Comparison of ENCODE assay signal across 22 mouse cellular contexts in genomic region chr17:46116881-46117280, GRCm38 (mm10). TPM values are rescaled to one million over a fixed set of nuclear protein-coding genes. Genes with fewer than 3 reads are reported as not detected.
DNase-seq lines count a peak whose midpoint lies in the region; ATAC-seq and TF ChIP-seq lines count a peak whose summit lies in the region.
"Had no signal": no experiment of that assay in that cellular context is flagged by ENCODE, and none has a peak within 500 bp of the region (broad histone marks: within the 10 kb centered on the region; RNA-seq: fewer than 3 reads in every experiment).

No protein-coding gene starts in this region.

- no peak for DNase-seq in heart, postnatal 10 days
- no peak for DNase-seq in MEL (ENCODE audit: low read depth, low spot score)
- no peak for DNase-seq in left cerebral cortex, adult 11 months (ENCODE audit: low spot score)
- DNase-seq in midbrain, embryonic 14.5 days: no peak
- DNase-seq: cerebellum, adult 2 months; cerebellum, postnatal 36 days; kidney, adult 11 months; kidney, postnatal 14 days; layer of hippocampus, postnatal 36 days; liver, embryonic 13.5 days; retina, postnatal 1 day; right cerebral cortex, postnatal 4 days had no signal

- no peak for TF ChIP-seq RAD21 in MEL (IDR thresholded peaks at IDR 0.05; ENCODE audit: low read depth, low read length)

- H3K4me1 ChIP-seq in heart, embryonic 12.5 days (replicated peaks): peaks cover 26% of the 10 kb centered on the region
- H3K4me1 ChIP-seq in MEL (ENCODE audit: control insufficient read depth in 1 of 2, insufficient read depth in 2 of 2, low read length in 2 of 2): peaks cover 0 to 6% of the 10 kb centered on the region in 2 experiments; a peak in 1 of 4 replicates
- peaks cover 44% of the 10 kb centered on the region for H3K4me1 ChIP-seq in embryonic facial prominence, embryonic 12.5 days
- peaks cover 49% of the 10 kb centered on the region for H3K4me1 ChIP-seq in limb, embryonic 13.5 days
- 0 out of 2 replicates have a peak, but pooled peaks cover 3% of the 10 kb centered on the region for H3K4me1 ChIP-seq in midbrain, embryonic 14.5 days (ENCODE audit: control insufficient read depth, insufficient read depth, low read length)

- intact Hi-C loops in heart, postnatal 10 days (cut with DNase I): no loop called here

- H3K4me2 ChIP-seq in heart, embryonic 12.5 days: no peak overlapping the region
- H3K4me2 ChIP-seq in embryonic facial prominence, embryonic 12.5 days (replicated peaks): no peak overlapping the region
- no peak overlapping the region for H3K4me2 ChIP-seq in limb, embryonic 13.5 days (replicated peaks)
- H3K4me2 ChIP-seq in midbrain, embryonic 14.5 days (ENCODE audit: low read length): no peak overlapping the region
- H3K4me2 ChIP-seq: heart, embryonic 15.5 days; liver, embryonic 13.5 days; midbrain, embryonic 15.5 days had no signal

- ATAC-seq in heart, embryonic 12.5 days (ENCODE audit: insufficient number of reproducible peaks, low FRiP score): no peak
- ATAC-seq in embryonic facial prominence, embryonic 12.5 days (ENCODE audit: insufficient number of reproducible peaks, insufficient read depth, low FRiP score, low TSS enrichment): no peak
- ATAC-seq in limb, embryonic 13.5 days (ENCODE audit: low FRiP score, low read depth): no peak
- no peak for ATAC-seq in midbrain, embryonic 14.5 days (ENCODE audit: low FRiP score, low TSS enrichment)
- ATAC-seq: forebrain, embryonic 16.5 days; midbrain, embryonic 15.5 days had no signal

- 79% methylated on average over 3 of the region's 3 CpGs for WGBS in heart, embryonic 12.5 days
- WGBS in embryonic facial prominence, embryonic 12.5 days: 67% methylated on average over 3 of the region's 3 CpGs
- 79% methylated on average over 3 of the region's 3 CpGs for WGBS in limb, embryonic 13.5 days
- WGBS in midbrain, embryonic 14.5 days: 90% methylated on average over 3 of the region's 3 CpGs

- H3K9me3 ChIP-seq in heart, embryonic 12.5 days (replicated peaks): no peaks in the 10 kb centered on the region
- no peaks in the 10 kb centered on the region for H3K9me3 ChIP-seq in MEL (replicated peaks; ENCODE audit: insufficient read depth, low read length)
- H3K9me3 ChIP-seq in embryonic facial prominence, embryonic 12.5 days: no peaks in the 10 kb centered on the region
- H3K9me3 ChIP-seq in limb, embryonic 13.5 days: no peaks in the 10 kb centered on the region
- no peaks in the 10 kb centered on the region for H3K9me3 ChIP-seq in midbrain, embryonic 14.5 days (ENCODE audit: control insufficient read depth, low read length)
- H3K9me3 ChIP-seq: heart, embryonic 15.5 days; hindbrain, embryonic 10.5 days; liver, embryonic 13.5 days; midbrain, embryonic 15.5 days had no signal

- no peak overlapping the region for H3K4me3 ChIP-seq in heart, embryonic 12.5 days
- H3K4me3 ChIP-seq in MEL (ENCODE audit: control insufficient read depth in 1 of 2, insufficient read depth in 1 of 2, low read depth in 2 of 2, low read length in 2 of 2): no peak overlapping the region
- no peak overlapping the region for H3K4me3 ChIP-seq in embryonic facial prominence, embryonic 12.5 days
- no peak overlapping the region for H3K4me3 ChIP-seq in limb, embryonic 13.5 days
- no peak overlapping the region for H3K4me3 ChIP-seq in midbrain, embryonic 14.5 days (replicated peaks; ENCODE audit: low read depth, low read length)
- H3K4me3 ChIP-seq: heart, embryonic 15.5 days; hindbrain, embryonic 10.5 days; layer of hippocampus, adult 2 months; liver, embryonic 13.5 days; midbrain, embryonic 15.5 days; myocyte had no signal

- TF ChIP-seq EP300 in MEL (IDR thresholded peaks at IDR 0.05; ENCODE audit: low read depth in 1 of 2, low read length in 2 of 2): no peak

- no peaks in the 10 kb centered on the region for H3K27me3 ChIP-seq in heart, embryonic 12.5 days (replicated peaks)
- H3K27me3 ChIP-seq in MEL (ENCODE audit: control insufficient read depth in 1 of 2, insufficient read depth in 2 of 2, low read length in 2 of 2): no peaks in the 10 kb centered on the region
- no peaks in the 10 kb centered on the region for H3K27me3 ChIP-seq in embryonic facial prominence, embryonic 12.5 days
- H3K27me3 ChIP-seq in limb, embryonic 13.5 days: no peaks in the 10 kb centered on the region
- no peaks in the 10 kb centered on the region for H3K27me3 ChIP-seq in midbrain, embryonic 14.5 days (ENCODE audit: control insufficient read depth, insufficient read depth, low read length)
- H3K27me3 ChIP-seq: heart, embryonic 15.5 days; liver, embryonic 13.5 days; midbrain, embryonic 15.5 days had no signal

- peak overlapping the region; percentile 47; the same call in 1 of the 2 replicates for H3K9ac ChIP-seq in heart, embryonic 12.5 days
- peak overlapping the region; percentile 8; the same call in 1 of the 2 replicates for H3K9ac ChIP-seq in MEL (ENCODE audit: control insufficient read depth, low read depth, low read length, poor library complexity, severe bottlenecking)
- H3K9ac ChIP-seq in embryonic facial prominence, embryonic 12.5 days: no peak overlapping the region
- H3K9ac ChIP-seq in limb, embryonic 13.5 days: peak overlapping the region; percentile 45; the same call in 1 of the 2 replicates
- H3K9ac ChIP-seq in midbrain, embryonic 14.5 days (replicated peaks; ENCODE audit: low read length): no peak overlapping the region
- H3K9ac ChIP-seq: heart, embryonic 15.5 days; liver, embryonic 13.5 days; midbrain, embryonic 15.5 days had no signal

- no peak overlapping the region for H3K27ac ChIP-seq in heart, embryonic 12.5 days (ENCODE audit: poor library complexity, severe bottlenecking)
- no peak overlapping the region for H3K27ac ChIP-seq in MEL (ENCODE audit: control insufficient read depth, low read depth, low read length)
- H3K27ac ChIP-seq in embryonic facial prominence, embryonic 12.5 days: peak overlapping the region; percentile 30; the same call in 1 of the 2 replicates
- no peak overlapping the region for H3K27ac ChIP-seq in limb, embryonic 13.5 days
- H3K27ac ChIP-seq in midbrain, embryonic 14.5 days (replicated peaks; ENCODE audit: low read depth, low read length): no peak overlapping the region
- H3K27ac ChIP-seq: heart, embryonic 15.5 days; hindbrain, embryonic 10.5 days; layer of hippocampus, adult 2 months; liver, embryonic 13.5 days; midbrain, embryonic 15.5 days; stomach, postnatal 0 days had no signal

- TF ChIP-seq CTCF in MEL (IDR thresholded peaks at IDR 0.05 in 2 of 3, conservative IDR thresholded peaks at IDR 0.05 in 1 of 3; ENCODE audit: control insufficient read depth in 1 of 3, insufficient read depth in 1 of 3, low read depth in 2 of 3, low read length in 3 of 3, poor library complexity in 1 of 3, severe bottlenecking in 1 of 3): no peak

- peaks cover 24% of the 10 kb centered on the region for H3K79me2 ChIP-seq in MEL (ENCODE audit: control insufficient read depth, insufficient read depth, low read length, poor library complexity)

- TF ChIP-seq POLR2A in MEL (IDR thresholded peaks at IDR 0.05; ENCODE audit: control insufficient read depth in 1 of 2, insufficient read depth in 1 of 2, low read depth in 1 of 2, low read length in 2 of 2, poor library complexity in 1 of 2): no peak

- H3K36me3 ChIP-seq in heart, embryonic 12.5 days: peaks cover 53% of the 10 kb centered on the region
- peaks cover 3 to 4% of the 10 kb centered on the region in 2 experiments for H3K36me3 ChIP-seq in MEL (ENCODE audit: control insufficient read depth in 1 of 2, insufficient read depth in 2 of 2, low read length in 2 of 2)
- H3K36me3 ChIP-seq in embryonic facial prominence, embryonic 12.5 days: peaks cover 30% of the 10 kb centered on the region
- peaks cover 38% of the 10 kb centered on the region for H3K36me3 ChIP-seq in limb, embryonic 13.5 days
- H3K36me3 ChIP-seq in midbrain, embryonic 14.5 days (ENCODE audit: control insufficient read depth, insufficient read depth, low read length): peaks cover 16% of the 10 kb centered on the region

RNA-seq across cellular contexts. Expression of gene Mrps18a, which starts 6.1 kb away (rescaled TPM):
- polyA plus RNA-seq in heart, embryonic 12.5 days (2016; fragmentation: Nextera tagmentation; extraction: Ambion mirVana): 121 and 125 TPM in 2 replicates
- 100 to 1,000 TPM; 121 to 129 TPM for total RNA-seq in heart, postnatal 10 days (2021)
- total RNA-seq in MEL (2012; rRNA removed): 177 and 181 TPM in 2 replicates
- polyA plus RNA-seq in MEL (2012; ENCODE audit: insufficient read depth in 1 of 2, insufficient read length in 2 of 2, low read depth in 1 of 2, low replicate concordance in 2 of 2, missing spikeins in 1 of 2): 100 to 1,000 TPM in 1 of 2 experiments, not detected in 1; 159 TPM
- 136 and 138 TPM in 2 replicates for polyA plus RNA-seq in embryonic facial prominence, embryonic 12.5 days (2016; fragmentation: Nextera tagmentation; extraction: Ambion mirVana)
- 141 and 143 TPM in 2 replicates for polyA plus RNA-seq in limb, embryonic 13.5 days (2015; fragmentation: Nextera tagmentation; extraction: Ambion mirVana)
- 141 and 148 TPM in 2 replicates for polyA plus RNA-seq in midbrain, embryonic 14.5 days (2014; fragmentation: Nextera tagmentation; extraction: Ambion mirVana)

RNA-seq across cellular contexts. Expression of gene Rsph9, which starts 27.1 kb away (rescaled TPM):
- polyA plus RNA-seq in heart, embryonic 12.5 days (2016; fragmentation: Nextera tagmentation; extraction: Ambion mirVana): 5.5 and 5.8 TPM in 2 replicates
- total RNA-seq in heart, postnatal 10 days (2021): 1 to 10 TPM; 1.3 to 2.3 TPM
- not detected in 2 replicates for total RNA-seq in MEL (2012; rRNA removed)
- polyA plus RNA-seq in MEL (2012; ENCODE audit: insufficient read depth in 1 of 2, insufficient read length in 2 of 2, low read depth in 1 of 2, low replicate concordance in 2 of 2, missing spikeins in 1 of 2): under 1 TPM in 1 of 2 experiments, not detected in 1; 0.29 TPM
- 11.7 and 12.2 TPM in 2 replicates for polyA plus RNA-seq in embryonic facial prominence, embryonic 12.5 days (2016; fragmentation: Nextera tagmentation; extraction: Ambion mirVana)
- polyA plus RNA-seq in limb, embryonic 13.5 days (2015; fragmentation: Nextera tagmentation; extraction: Ambion mirVana): 11.1 and 11.4 TPM in 2 replicates
- polyA plus RNA-seq in midbrain, embryonic 14.5 days (2014; fragmentation: Nextera tagmentation; extraction: Ambion mirVana): 38.8 and 58.1 TPM in 2 replicates

RNA-seq across cellular contexts. Expression of gene Mad2l1bp, which starts 36.5 kb away (rescaled TPM):
- polyA plus RNA-seq in heart, embryonic 12.5 days (2016; fragmentation: Nextera tagmentation; extraction: Ambion mirVana): 34.0 and 35.6 TPM in 2 replicates
- total RNA-seq in heart, postnatal 10 days (2021): 10 to 100 TPM; 18.5 to 21.6 TPM
- 14.1 and 14.8 TPM in 2 replicates for total RNA-seq in MEL (2012; rRNA removed)
- polyA plus RNA-seq in MEL (2012; ENCODE audit: insufficient read depth in 1 of 2, insufficient read length in 2 of 2, low read depth in 1 of 2, low replicate concordance in 2 of 2, missing spikeins in 1 of 2): 10 to 100 TPM in 1 of 2 experiments, not detected in 1; 23.1 TPM
- polyA plus RNA-seq in embryonic facial prominence, embryonic 12.5 days (2016; fragmentation: Nextera tagmentation; extraction: Ambion mirVana): 33.0 and 33.7 TPM in 2 replicates
- 36.4 and 39.0 TPM in 2 replicates for polyA plus RNA-seq in limb, embryonic 13.5 days (2015; fragmentation: Nextera tagmentation; extraction: Ambion mirVana)
- 22.4 and 22.8 TPM in 2 replicates for polyA plus RNA-seq in midbrain, embryonic 14.5 days (2014; fragmentation: Nextera tagmentation; extraction: Ambion mirVana)

RNA-seq across cellular contexts. Expression of gene Gtpbp2, which starts 44.0 kb away (rescaled TPM):
- polyA plus RNA-seq in heart, embryonic 12.5 days (2016; fragmentation: Nextera tagmentation; extraction: Ambion mirVana): 34.5 and 39.1 TPM in 2 replicates
- total RNA-seq in heart, postnatal 10 days (2021): 10 to 100 TPM; 83.5 to 84.8 TPM
- 18.1 and 27.5 TPM in 2 replicates for total RNA-seq in MEL (2012; rRNA removed)
- polyA plus RNA-seq in MEL (2012; ENCODE audit: insufficient read depth in 1 of 2, insufficient read length in 2 of 2, low read depth in 1 of 2, low replicate concordance in 2 of 2, missing spikeins in 1 of 2): 10 to 100 TPM in 1 of 2 experiments, not detected in 1; 46.7 TPM
- 48.8 and 50.2 TPM in 2 replicates for polyA plus RNA-seq in embryonic facial prominence, embryonic 12.5 days (2016; fragmentation: Nextera tagmentation; extraction: Ambion mirVana)
- polyA plus RNA-seq in limb, embryonic 13.5 days (2015; fragmentation: Nextera tagmentation; extraction: Ambion mirVana): 45.2 and 49.3 TPM in 2 replicates
- 27.2 and 35.4 TPM in 2 replicates for polyA plus RNA-seq in midbrain, embryonic 14.5 days (2014; fragmentation: Nextera tagmentation; extraction: Ambion mirVana)

Comparison
In these comparisons a context has a peak if more than half of its experiments do, and no peak if none do; other contexts are left out.
1. H3K9ac ChIP-seq: peak in heart, embryonic 12.5 days (single experiment), MEL (single experiment) and limb, embryonic 13.5 days (single experiment); none in embryonic facial prominence, embryonic 12.5 days (single experiment) and midbrain, embryonic 14.5 days (single experiment).